11 mouse cellular contexts compared by ENCODE assay signal in the genomic region with DNA sequence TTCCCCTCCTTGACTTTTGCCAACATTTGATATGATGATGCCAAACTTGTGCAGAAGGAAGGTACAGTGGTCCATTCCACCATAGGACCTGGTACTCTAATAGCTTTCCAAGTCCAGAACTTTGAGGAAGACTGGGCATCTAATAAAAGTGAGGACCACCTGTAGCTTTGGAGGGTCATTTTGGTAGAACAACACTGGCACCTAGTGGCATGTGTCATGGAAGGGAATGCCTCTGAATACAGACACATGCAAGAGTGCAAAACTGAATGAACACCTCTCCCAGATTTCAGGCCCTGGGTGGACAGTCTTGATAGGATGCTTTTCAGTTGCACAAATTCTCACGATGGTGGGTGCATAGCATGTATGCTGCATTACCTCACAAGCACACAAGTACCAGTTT.
A peak's percentile ranks its signal among the peaks of the same experiment; 100 is the strongest.
DNase-seq lines count a peak whose midpoint lies in the region; ATAC-seq and TF ChIP-seq lines count a peak whose summit lies in the region.
"Had no signal": no experiment of that assay in that cellular context is flagged by ENCODE, and none has a peak within 500 bp of the region (broad histone marks: within the 10 kb centered on the region; RNA-seq: fewer than 3 reads in every experiment).

No protein-coding gene starts in this region.

- no peak overlapping the region for H3K4me2 ChIP-seq in forebrain, postnatal 0 days (ENCODE audit: low read depth)
- H3K4me2 ChIP-seq in forebrain, embryonic 15.5 days (replicated peaks) = no peak overlapping the region
- H3K4me2 ChIP-seq in liver, embryonic 11.5 days = no peak overlapping the region
- no peak overlapping the region for H3K4me2 ChIP-seq in neural tube, embryonic 15.5 days
- H3K4me2 ChIP-seq: hindbrain, embryonic 15.5 days; lung, embryonic 15.5 days had no signal

- no peaks in the 10 kb centered on the region for H3K27me3 ChIP-seq in forebrain, postnatal 0 days (ENCODE audit: insufficient read depth, low read length)
- H3K27me3 ChIP-seq in forebrain, embryonic 15.5 days = no peaks in the 10 kb centered on the region
- no peaks in the 10 kb centered on the region for H3K27me3 ChIP-seq in liver, embryonic 11.5 days (replicated peaks; ENCODE audit: control insufficient read depth, insufficient read depth, low read length)
- no peaks in the 10 kb centered on the region for H3K27me3 ChIP-seq in neural tube, embryonic 15.5 days (replicated peaks)
- H3K27me3 ChIP-seq: CH12.LX; hindbrain, embryonic 15.5 days; lung, embryonic 15.5 days had no signal

- no peak overlapping the region for H3K9ac ChIP-seq in forebrain, postnatal 0 days
- no peak overlapping the region for H3K9ac ChIP-seq in forebrain, embryonic 15.5 days (replicated peaks)
- H3K9ac ChIP-seq in liver, embryonic 11.5 days (ENCODE audit: low read depth, low read length) = no peak overlapping the region
- no peak overlapping the region for H3K9ac ChIP-seq in neural tube, embryonic 15.5 days (replicated peaks)
- H3K9ac ChIP-seq: hindbrain, embryonic 15.5 days; lung, embryonic 15.5 days had no signal

- H3K4me1 ChIP-seq in forebrain, postnatal 0 days (ENCODE audit: insufficient read depth) = no peaks in the 10 kb centered on the region
- H3K4me1 ChIP-seq in forebrain, embryonic 15.5 days = no peaks in the 10 kb centered on the region
- no peaks in the 10 kb centered on the region for H3K4me1 ChIP-seq in liver, embryonic 11.5 days (replicated peaks; ENCODE audit: control insufficient read depth, insufficient read depth, low read length)
- no peaks in the 10 kb centered on the region for H3K4me1 ChIP-seq in neural tube, embryonic 15.5 days
- H3K4me1 ChIP-seq: hindbrain, embryonic 15.5 days; lung, embryonic 15.5 days had no signal

- ATAC-seq in forebrain, postnatal 0 days = no peak
- ATAC-seq in forebrain, embryonic 15.5 days (replicated peaks) = no peak
- no peak for ATAC-seq in liver, embryonic 11.5 days (replicated peaks; ENCODE audit: low FRiP score)
- no peak for ATAC-seq in neural tube, embryonic 15.5 days (ENCODE audit: low FRiP score)

- H3K9me3 ChIP-seq in forebrain, postnatal 0 days (ENCODE audit: low read length) = no peaks in the 10 kb centered on the region
- H3K9me3 ChIP-seq in forebrain, embryonic 15.5 days = no peaks in the 10 kb centered on the region
- no peaks in the 10 kb centered on the region for H3K9me3 ChIP-seq in liver, embryonic 11.5 days (ENCODE audit: control insufficient read depth, low read length)
- no peaks in the 10 kb centered on the region for H3K9me3 ChIP-seq in neural tube, embryonic 15.5 days (replicated peaks)
- H3K9me3 ChIP-seq: hindbrain, embryonic 15.5 days; lung, embryonic 15.5 days had no signal

- DNase-seq in forebrain, postnatal 0 days = peak; percentile 26
- peak; percentile 4 for DNase-seq in liver
- no peak for DNase-seq in liver, embryonic 11.5 days (ENCODE audit: low spot score)
- DNase-seq in adrenal gland, postnatal 36 days = peak; percentile 5 to 15
- peak; percentile 36 for DNase-seq in kidney, postnatal 14 days
- DNase-seq in urinary bladder, postnatal 10 days (ENCODE audit: low spot score) = no peak

- no peaks in the 10 kb centered on the region for H3K36me3 ChIP-seq in forebrain, postnatal 0 days (ENCODE audit: insufficient read depth)
- no peaks in the 10 kb centered on the region for H3K36me3 ChIP-seq in forebrain, embryonic 15.5 days
- H3K36me3 ChIP-seq in liver, embryonic 11.5 days (ENCODE audit: control insufficient read depth, insufficient read depth, low read length) = no peaks in the 10 kb centered on the region
- H3K36me3 ChIP-seq in neural tube, embryonic 15.5 days = no peaks in the 10 kb centered on the region
- H3K36me3 ChIP-seq: hindbrain, embryonic 15.5 days; lung, embryonic 15.5 days had no signal

- peak; percentile 66 for TF ChIP-seq CTCF in forebrain, postnatal 0 days (IDR thresholded peaks at IDR 0.05; ENCODE audit: low read depth)

- no peak overlapping the region for H3K27ac ChIP-seq in forebrain, postnatal 0 days (ENCODE audit: low read depth, low read length)
- no peak overlapping the region for H3K27ac ChIP-seq in forebrain, embryonic 15.5 days (replicated peaks)
- no peak overlapping the region for H3K27ac ChIP-seq in liver, embryonic 11.5 days (ENCODE audit: low read depth, low read length)
- H3K27ac ChIP-seq in neural tube, embryonic 15.5 days (replicated peaks) = no peak overlapping the region
- H3K27ac ChIP-seq: hindbrain, embryonic 15.5 days; lung, embryonic 15.5 days had no signal

- no peak overlapping the region for H3K4me3 ChIP-seq in forebrain, postnatal 0 days (ENCODE audit: low read depth, low read length)
- H3K4me3 ChIP-seq in forebrain, embryonic 15.5 days = no peak overlapping the region
- no peak overlapping the region for H3K4me3 ChIP-seq in liver, embryonic 11.5 days (ENCODE audit: low read depth, low read length)
- no peak overlapping the region for H3K4me3 ChIP-seq in neural tube, embryonic 15.5 days (replicated peaks)
- H3K4me3 ChIP-seq: hindbrain, embryonic 15.5 days; lung, embryonic 15.5 days had no signal

- WGBS in forebrain, postnatal 0 days = 82% methylated on average over 1 of the region's 1 CpGs
- WGBS in forebrain, embryonic 15.5 days = 78% methylated on average over 1 of the region's 1 CpGs
- 53% methylated on average over 1 of the region's 1 CpGs for WGBS in liver, embryonic 11.5 days
- WGBS in neural tube, embryonic 15.5 days = 78% methylated on average over 1 of the region's 1 CpGs

Comparison
In these comparisons a context has a peak if more than half of its experiments do, and no peak if none do; other contexts are left out.
1. DNase-seq: peak in forebrain, postnatal 0 days (single experiment), liver (single experiment), adrenal gland, postnatal 36 days (2 of 2) and kidney, postnatal 14 days (single experiment); none in liver, embryonic 11.5 days (single experiment) and urinary bladder, postnatal 10 days (single experiment).